Mouse (Mus musculus): Measurements from ENCODE around the gene Sox6.
"Not testable (repeated sequence)": the region's sequence is repeated elsewhere in the genome, so short reads cannot be mapped to it uniquely, and the experiment has no call there.

Gene Sox6

GRCm38 (mm10) chr7:116038511-116038910, at the start of gene Sox6:
Gene Sox6 (minus strand): TSS chr7:116038796.
- DNase-seq = peak; percentile 1

DNA sequence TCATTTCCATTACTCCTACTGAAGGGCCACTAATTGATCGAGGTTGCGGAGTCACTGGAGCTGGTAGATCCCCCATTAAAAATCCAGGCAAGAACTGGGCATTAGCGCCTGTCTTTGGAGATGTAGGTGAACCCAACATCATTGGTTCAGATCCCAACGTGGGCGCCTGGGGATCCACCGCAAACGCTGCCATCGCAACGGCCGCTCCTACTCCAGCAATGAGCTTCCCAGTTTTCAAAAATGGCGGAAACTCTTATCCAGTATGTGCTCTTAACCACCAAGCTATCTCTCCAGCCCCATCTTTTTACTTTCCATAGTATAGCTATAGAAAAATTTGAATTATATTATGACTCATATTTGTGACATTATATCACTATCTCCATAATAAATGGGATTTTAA, 45.8 kb upstream of the Sox6 start, which contains the start of gene Gm4353:
TSS of gene Gm4353 (minus strand) at position 270 of the 400 bp plus-strand sequence.
- not testable (repeated sequence) for DNase-seq

DNA sequence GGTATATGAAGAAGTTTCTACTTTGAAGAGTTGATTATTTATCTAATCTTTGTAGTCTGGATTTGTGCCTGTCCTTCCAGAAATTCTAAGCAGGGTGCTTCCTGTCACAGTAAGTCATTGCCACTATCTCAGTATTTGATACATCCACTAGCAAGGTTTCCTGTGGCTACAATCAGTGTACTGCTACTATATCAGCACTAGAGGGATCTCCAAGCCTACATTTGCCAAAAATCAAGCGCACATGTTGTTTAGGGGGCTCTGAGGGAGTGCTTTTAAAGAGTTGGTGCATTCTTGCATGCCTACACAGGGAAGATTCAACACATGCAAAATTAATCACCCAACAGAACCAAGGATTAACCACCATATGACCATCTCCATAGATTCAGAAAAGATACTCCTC, 22.1 kb upstream of the Sox6 start:
- no peak for DNase-seq

DNA sequence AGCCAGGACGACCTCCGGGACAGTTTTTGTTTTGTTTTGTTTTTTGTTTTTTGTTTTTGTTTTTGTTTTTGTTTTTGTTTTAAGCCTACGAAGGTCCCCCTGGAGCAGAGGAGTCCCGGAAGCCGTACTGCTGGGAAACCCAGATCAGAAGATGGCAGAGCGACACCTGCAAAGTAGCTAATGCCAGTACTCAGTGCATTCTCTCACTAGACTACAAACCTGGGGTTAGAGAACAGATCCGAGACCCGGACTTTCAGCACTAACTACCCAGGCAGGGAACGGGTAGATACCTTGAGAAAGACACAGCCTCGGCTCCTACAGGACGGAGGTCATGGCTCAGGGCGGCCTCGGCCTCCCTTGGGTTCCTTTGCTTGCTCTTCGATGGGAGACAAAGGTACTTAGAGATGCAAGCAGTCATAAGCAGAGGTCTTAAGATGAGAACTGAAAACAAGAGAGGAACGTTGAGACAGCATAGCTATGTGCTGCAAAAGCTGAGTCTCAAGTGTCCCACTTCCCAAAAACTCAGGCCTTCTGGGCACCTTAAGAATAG, 1.9 kb upstream of the Sox6 start:
- DNase-seq = no peak

DNA sequence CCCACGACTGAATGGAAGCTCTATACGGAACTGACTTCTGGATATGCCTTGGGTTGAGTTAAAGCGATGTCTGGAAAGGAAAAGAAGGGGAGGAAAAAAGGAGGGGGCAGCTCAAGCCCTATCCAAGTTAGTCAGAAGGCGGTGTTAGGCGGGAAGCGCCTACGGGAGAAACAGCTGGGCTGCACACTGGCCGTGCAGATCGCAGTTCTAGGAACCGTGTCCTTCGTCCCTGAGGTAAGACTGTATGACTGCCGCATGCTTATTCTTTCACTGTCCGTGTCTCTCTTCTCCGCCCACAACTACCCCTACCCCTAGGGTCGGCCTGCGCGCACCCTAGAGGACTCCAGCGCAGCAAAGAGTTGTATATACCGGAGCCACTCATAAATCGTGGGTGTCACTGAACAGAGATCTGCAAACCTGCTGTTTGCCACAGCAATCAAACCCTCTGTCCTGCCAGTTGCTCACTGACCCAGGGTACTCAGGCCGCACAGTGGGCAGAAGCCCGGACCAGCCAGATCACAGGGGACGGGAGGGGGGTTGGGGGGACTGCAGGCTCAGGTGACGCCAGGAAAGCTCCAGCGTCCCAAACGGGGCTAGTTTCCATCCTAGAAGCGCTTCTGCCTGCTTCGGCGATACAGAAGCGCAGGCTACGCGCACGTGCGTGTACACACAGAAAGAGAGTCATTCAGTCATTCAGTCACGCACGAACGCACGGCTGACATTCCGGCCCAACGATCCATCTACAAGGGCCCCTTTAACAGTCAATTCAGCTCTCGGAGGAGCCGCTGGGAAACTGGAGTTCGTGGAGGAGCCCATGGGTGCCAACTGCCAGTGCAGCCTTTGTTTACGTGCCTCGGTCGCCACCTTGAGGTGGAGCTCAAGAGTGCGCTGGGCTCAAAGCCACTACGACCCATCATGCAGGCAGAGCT, 1.2 kb upstream of the Sox6 start:
- peak; percentile 82 for DNase-seq

GRCm38 (mm10) chr7:116039196-116039537, 571 bp upstream of the Sox6 start, which contains the start of gene 1110004F10Rik:
Gene 1110004F10Rik (plus strand): TSS chr7:116039397.
- DNase-seq = no peak

GRCm38 (mm10) chr7:116038024-116038423, 572 bp downstream of the Sox6 start:
- DNase-seq = no peak

GRCm38 (mm10) chr7:116036591-116037555, 1.7 kb downstream of the Sox6 start:
- no peak for DNase-seq

DNA sequence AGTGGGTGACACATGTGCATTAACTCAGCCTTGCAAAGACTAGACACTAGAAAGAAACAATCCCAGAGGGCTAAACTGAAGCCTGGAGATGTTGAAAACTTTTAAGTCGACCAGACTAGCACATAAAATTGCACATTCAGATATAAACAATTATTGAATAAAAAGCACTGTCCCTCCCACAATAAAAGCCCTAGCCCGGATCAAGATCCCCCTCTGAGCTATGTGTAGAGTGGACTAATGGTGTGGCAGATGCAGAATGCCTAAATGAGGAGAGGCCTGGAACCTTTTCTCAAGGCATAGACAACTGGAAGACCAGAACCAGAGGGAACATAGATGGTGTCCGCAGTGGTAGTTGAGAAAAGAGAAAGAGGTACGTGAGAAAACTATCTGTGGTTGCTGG, 3.1 kb downstream of the Sox6 start:
- no peak for DNase-seq

- peak; percentile 43 for DNase-seq
Measured at GRCm38 (mm10) chr7:116034282-116034758, 4.3 kb downstream of the Sox6 start.

DNA sequence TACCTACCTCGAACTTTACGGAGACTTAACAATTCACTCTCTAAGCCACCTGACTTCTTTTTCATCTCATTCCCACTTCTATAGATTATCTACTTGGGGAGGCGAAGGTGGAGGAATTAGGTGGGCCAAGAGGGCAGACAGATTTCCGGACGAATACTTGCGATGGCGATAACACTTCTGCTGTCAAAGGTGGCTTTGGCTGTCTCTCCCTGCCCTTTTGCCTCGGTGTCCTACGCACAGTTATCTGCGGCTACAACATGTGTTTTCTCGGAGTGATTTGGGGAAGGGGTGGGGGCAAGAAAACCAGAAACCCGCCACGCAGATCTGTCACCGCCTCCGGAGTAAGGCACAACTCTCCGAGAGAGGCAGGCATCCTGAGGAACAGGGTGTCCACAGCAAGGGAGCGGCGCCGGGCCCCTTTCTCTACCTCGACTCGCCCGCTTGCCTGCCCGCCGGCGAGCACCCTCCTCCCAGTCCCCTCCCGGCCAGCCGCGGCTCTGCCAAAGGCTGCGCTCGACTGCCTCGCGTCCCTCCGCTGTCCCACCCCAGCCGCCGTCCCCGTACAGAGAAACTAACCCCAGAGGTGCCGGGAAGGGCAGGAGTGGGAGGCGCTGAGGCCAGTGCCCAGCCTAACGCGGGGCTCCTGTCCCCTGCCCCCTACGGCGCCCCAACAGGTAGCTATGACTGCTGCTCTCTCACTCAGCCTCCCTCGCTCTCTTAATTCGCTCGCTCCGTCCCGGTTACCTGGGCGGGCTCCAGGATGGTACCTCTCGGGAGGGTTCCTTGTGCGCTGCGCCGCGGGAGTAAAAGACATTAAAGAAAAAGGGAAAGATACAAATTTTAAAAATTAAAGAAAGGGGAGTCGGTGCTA, 5.0 kb downstream of the Sox6 start:
- peak; percentile 58 for DNase-seq

GRCm38 (mm10) chr7:116032596-116033307, 5.8 kb downstream of the Sox6 start:
- DNase-seq = peak; percentile 66

DNA sequence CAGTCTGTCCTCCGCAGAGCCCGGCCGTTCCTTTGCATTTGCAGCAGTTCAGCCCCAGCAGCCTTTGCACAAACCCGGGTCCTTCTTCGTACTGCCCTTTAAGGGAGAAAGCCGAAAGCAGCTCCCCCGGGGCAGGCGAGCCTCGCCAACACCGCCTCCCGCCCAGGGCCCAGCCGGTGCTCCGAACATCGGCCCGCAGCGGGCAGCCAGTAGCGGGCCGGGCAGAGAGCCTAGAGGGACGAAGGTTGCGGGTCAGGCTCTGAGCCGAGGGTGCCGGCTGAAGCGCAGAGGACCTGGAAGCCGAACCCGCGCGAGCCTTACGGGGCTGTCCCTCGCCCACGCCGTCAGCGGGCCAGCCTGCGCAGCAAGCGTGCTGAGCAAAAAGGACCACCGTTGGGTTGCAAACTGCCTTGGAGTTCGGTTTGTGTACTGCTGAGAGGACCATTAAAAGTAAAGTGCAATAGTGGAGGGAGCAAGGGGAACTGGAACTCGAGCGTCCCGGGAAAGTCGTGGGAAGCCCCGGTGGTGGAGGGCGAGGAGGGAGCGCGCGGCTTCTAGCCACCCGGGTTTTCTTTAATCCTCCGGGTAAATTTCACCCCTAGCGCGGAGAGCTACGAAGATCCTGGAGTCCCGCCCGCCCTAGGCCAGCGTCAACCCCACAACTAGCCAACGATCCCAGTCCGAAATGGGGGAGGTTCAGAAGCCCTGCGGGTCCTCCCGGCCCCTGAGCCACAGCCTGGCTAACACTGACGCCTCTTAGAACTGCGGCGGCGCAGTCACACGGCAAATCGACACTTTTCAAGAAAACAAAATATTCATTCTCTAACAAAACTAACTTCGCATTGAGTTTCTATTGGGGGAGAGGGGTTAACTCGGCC, 6.6 kb downstream of the Sox6 start:
- DNase-seq = peak; percentile 62

DNA sequence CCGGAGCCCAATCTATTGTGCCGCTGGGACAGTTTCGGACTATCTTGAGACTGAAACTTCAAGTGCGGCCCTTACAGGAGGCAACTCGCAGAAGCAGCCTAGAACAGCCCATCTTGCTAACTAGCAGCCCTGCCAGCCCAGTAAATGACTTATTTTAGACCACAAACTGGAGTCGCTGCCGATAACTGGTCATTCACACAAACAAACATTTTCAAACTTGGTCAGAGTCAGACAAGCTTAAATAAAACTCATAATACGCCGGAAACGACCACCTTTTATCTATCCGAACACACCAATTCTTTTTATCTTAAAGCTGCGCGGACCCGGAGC, 7.2 kb downstream of the Sox6 start:
- no peak for DNase-seq

GRCm38 (mm10) chr7:116030597-116031387, 7.8 kb downstream of the Sox6 start:
- peak; percentile 24 for DNase-seq

- DNase-seq = no peak
Measured at GRCm38 (mm10) chr7:116029991-116030390, 8.6 kb downstream of the Sox6 start.

- no peak for DNase-seq
Measured at GRCm38 (mm10) chr7:116002726-116003125, 35.9 kb downstream of the Sox6 start.

- DNase-seq = no peak
Measured at GRCm38 (mm10) chr7:115988109-115988779, 50.4 kb downstream of the Sox6 start.

GRCm38 (mm10) chr7:115985716-115986115, 52.9 kb downstream of the Sox6 start:
- DNase-seq = no peak
